Mouse (Mus musculus): ENCODE results near the gene Tm4sf1.
A peak's percentile ranks its signal among the peaks of the same experiment; 100 is the strongest.

Tm4sf1 gene

DNA sequence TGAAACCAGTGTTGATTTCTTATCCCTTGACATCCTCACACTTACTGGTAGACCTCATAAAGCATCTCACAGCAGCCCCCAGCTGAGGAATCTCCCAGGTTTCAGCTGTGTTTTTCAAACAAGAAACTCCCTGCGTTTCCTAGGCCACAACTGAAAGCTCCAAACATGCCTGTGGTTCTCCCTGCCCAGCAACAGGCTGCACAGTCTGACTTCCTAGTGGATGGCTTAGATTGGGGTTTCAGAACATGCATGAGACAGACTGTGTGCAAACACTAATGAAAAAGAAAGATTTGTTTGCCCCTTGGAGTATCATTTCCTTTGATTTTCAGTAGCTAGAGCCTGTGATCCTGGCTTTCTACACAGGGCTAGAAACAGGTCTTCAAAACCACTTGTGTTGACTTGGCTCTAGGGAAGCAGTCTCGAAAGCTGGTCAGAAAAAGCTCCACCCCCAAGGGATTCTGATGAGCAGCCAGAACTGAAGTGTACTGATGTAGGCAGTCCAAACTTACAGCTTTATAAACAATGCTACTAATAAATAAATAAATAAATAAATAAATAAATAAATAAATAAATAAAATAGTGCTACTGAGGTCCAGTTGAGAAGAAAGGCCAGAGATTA lies at the start of gene Tm4sf1:
TSS of gene Tm4sf1 (minus strand) at position 68 of the 619 bp plus-strand sequence.
- DNase-seq (ENCODE audit: low read depth, low spot score): no peak

DNA sequence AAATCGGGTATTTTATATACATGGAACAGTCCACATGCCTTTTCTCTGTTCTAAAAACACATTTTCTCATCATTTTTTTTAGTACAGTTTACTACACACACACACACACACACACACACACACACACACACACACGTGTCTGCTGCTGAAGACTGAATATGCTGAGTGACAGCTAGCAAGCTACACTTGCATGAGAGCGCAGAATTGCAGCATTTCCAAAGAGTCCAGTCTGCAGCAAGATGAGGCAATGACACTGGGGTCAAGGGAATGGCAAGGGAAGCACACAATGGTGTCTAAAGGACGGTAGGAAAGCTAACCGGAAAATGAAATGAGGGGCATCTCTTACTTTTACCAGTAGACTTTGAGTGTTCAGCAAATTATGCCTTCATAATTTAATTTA lies 43.0 kb upstream of the Tm4sf1 start:
- DNase-seq (ENCODE audit: low read depth, low spot score): peak; percentile 13

DNA sequence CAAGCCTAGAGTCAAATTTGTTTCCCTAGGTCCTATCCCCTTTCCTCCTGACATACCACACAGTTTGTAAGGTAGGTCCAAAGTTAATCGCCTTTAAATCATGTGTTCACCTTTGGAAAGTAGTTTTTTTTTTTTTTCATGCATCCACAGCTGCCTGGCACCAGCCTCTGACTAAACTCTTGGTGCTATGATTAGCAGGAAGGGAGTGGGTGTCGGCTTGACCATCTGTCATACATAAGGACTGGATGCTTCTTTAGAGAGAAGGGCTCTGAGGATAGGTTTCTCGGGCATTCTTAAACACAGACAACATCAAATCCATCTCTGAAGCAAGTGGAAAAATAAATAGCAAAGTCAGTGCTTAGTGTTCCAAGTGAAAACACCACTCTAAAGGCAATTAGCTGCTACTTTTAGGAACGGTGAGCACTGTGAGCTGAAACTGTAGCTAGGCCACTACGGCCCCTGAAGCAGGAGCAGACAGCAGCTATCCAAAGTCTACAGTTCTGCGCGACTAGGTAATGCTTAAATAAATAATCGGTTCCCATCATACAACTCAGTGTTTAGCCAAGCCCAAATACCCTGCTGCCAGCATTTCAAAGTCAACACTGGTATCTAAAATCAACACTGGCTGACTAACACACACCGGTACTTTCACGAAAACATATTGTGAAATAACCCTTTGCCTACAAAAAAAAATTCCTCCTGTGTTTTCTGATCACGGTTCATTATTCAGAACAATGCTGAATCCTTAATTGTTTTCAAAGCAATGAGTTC lies 42.2 kb upstream of the Tm4sf1 start:
- DNase-seq (ENCODE audit: low read depth, low spot score): peak; percentile 79

DNA sequence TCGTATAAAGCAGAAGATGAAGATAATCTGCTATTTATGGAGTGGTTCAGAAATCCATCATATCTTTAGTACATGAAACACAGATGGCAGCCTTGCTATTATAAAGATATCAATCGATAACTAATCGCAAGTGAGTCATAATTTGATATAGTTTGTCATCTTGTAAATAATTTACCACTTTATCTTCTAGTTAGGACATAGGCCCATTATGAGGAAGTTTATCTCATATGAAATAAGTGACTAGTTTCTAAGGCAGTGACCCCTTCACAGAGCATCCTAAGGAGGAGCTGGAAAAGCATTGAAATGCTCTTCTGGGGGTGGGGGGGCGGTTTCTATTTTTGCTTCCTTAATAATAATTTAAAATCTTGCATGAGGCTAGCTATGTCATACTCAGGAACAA lies 41.2 kb upstream of the Tm4sf1 start:
- no peak for DNase-seq (ENCODE audit: low read depth, low spot score)

DNA sequence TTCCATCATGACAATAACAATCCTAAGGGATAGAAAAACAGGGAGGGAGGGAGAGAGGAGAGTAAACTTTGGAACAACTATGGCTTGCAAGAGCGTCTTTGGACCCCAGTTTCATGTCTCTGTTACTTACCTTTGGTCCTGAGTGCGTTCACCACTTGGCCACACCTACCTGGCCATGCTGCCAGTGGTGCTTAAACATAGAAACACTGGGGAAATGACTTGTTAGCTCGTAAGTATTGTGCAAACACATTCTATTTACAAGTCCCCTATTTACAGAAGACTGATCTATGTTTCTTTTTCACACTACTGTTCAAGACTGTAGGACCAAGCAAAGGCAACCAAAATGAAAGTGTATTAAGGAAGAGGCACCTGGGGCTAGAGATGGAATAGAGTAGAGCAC lies 39.5 kb upstream of the Tm4sf1 start:
- DNase-seq (ENCODE audit: low read depth, low spot score): no peak

DNA sequence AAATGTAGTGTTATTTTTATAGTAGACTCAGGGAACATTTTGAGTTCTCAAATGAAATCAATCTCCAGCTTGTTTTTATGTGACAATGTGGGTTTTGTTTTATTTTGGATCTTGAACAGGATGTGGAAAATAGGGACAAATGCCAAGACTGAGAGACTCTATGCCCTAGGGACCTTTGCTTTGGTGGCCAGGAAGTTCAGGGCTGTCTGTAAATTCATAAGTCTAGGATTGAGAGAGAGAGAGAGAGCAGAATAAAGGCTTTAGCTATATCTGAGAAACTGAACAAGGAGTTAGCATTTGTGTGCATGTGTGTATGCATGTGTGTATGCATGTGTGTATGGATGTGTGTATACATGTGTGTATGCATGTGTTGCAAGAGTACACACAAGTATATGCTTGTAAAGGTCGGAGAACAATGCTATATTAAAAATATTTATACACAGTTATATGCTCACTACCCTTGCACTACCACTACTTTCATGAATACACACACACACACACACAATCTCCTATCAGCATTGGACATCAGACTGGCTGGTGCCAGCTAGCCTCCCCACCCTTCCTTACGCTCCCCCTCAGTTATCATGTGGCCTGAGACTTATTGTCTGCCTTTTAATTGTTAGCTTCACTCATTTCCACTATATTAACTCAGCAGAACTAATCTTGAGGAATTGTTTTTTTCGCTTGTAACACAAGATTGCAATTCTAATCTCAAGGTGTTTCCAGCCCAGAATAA lies 33.5 kb upstream of the Tm4sf1 start:
- peak; percentile 52 for DNase-seq (ENCODE audit: low read depth, low spot score)

DNA sequence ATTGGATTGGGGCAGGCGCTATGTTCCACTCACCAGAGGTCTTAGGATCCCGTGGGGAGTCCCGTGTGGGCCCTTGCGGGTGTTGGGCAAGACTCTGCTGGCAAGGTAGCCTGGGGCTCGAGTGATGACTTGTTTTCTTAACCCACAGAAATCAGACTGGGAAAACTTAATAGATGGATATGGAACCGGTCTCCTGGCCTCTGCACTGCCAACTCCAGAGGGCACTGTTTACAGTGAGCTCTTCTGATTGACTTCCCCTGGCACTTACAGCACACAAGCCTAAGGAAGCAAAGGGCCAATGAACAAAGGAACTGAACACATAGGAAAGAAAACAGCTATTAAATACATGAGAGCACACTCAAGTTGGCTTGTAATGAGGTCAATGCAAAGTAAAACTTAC lies 26.2 kb upstream of the Tm4sf1 start:
- DNase-seq (ENCODE audit: low read depth, low spot score): peak; percentile 16

DNA sequence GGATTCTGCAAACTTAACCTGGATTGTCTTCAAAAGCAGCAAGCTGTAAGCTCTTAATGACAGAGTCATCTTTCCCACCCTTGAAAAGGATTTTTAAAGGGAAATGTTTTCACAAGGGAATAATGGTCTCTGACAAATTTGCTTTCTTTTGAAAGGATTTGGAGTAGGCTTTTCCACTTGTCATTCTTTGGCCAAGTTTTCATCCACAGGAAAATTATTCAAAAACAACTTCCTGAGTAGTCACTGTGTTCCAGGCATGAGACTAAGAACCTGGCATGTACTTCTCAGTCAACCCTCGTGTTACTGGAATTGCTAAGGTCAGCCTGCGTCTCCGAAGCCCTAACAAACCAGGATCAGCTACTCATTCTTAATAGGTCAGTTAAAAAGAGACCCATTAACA lies 5.3 kb upstream of the Tm4sf1 start:
- DNase-seq (ENCODE audit: low read depth, low spot score): no peak

DNA sequence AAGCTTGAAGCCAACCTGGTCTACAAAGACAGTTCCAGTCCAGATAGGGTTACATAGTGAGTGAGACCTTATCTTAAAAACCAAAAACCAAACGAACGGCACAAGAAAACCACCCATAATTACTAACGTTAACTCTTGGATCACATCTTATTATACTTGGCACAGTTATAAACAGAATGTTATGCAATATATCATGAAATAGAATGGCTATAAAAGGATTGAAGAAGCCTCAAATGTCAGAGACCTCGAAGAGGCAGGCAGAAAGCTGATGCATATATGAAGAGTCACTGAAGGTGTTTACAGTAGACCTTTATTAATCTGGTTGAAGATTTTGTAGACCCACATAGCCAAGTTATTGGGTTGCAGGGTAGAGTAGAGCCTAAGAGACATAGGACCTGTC lies 3.8 kb upstream of the Tm4sf1 start:
- no peak for DNase-seq (ENCODE audit: low read depth, low spot score)

DNA sequence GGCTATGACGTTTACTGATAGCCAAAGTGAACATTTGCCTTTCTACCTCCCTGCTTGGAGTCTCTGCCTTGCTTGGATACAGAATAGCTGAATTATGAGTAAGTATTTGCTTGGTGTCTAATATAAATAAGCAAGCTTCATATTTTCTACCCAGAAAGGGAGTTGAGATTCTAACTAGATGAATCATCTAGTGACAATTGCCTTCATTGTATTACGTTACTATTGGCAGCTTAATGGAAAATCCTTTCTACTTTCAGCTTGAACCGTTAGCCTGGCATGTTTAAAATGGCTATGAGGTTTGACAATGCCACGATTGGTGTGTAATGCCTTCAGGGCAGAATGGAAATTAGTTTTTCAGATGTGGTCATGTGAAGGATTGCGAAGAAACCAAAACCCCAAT lies 2.7 kb upstream of the Tm4sf1 start:
- DNase-seq (ENCODE audit: low read depth, low spot score): peak; percentile 56

DNA sequence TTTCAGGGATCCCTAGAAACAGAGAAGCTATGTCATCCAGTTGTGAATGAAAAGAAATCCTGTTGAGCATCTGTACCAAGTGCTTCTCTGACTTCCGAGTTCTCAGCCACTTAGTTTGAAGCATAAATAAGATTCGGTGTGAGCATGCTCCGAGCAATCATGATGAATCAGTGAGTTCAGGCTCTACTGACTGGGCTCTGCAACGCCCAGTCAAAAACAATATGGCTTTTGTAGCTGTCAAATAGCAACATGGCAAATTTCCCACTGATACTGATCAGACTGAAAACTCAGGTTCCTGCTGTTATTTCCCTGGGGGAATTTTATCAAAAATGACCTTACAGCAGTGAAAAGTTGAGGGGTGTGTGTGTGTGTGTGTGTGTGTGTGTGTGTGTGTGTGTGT lies 2.3 kb upstream of the Tm4sf1 start:
- peak; percentile 71 for DNase-seq (ENCODE audit: low read depth, low spot score)

DNA sequence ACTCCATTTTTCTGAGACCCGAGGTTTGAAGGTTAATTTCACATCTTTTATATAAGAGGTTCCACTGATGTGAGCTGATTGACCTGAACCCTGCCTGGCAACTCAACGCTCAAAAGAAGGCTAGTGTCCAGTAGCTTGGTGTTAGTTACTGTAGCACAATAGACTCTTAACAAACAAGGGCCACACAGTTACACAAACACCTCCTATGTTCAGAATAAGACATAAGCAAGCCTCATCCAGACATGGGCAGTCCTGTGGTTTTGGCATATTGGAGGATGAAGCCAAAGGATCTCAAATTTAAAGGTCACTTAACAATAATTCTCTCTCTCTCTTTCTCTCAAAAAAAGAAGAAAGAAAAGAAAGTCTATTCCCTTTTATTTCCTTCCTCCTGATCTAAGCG lies 1.7 kb upstream of the Tm4sf1 start:
- DNase-seq (ENCODE audit: low read depth, low spot score): no peak

DNA sequence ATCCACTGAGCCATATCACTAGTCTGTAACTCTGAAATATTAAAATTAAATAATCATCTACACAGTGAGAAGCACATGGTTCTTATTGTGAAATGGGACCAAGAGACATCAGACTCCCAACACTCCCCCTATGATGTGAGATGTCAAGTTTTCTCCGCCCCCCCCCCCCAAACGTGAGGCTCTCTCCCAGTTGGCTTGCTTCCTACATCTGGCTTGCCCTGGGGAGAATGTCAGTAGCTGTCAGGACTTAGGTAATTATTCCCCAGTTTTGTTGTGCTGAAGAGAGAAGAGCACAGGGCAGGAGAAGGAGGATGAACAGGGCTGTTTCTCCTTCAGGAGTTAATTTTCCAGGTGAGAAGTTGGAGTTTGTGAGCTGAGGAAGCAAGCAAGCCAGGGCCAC lies 1.1 kb upstream of the Tm4sf1 start:
- DNase-seq (ENCODE audit: low read depth, low spot score): no peak

DNA sequence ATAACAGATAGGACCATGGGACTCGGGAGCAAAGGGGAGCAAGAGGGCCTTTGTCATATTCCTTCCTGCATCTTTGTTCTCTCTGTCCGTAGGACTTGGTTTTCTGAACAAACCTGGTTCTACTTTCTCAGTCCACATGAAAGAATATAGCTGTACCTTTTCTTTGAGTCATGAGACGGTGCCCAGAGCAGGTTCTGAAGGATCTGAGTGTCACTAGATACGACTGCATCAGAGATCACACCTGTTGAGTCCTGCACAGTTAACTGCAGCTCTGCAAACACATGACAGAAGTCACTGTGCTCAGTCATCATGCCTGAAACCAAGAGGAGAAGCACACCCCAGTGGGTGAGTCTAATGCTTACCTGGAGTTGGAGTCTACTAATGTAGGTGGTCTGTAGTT lies 422 bp downstream of the Tm4sf1 start:
- DNase-seq (ENCODE audit: low read depth, low spot score): no peak

DNA sequence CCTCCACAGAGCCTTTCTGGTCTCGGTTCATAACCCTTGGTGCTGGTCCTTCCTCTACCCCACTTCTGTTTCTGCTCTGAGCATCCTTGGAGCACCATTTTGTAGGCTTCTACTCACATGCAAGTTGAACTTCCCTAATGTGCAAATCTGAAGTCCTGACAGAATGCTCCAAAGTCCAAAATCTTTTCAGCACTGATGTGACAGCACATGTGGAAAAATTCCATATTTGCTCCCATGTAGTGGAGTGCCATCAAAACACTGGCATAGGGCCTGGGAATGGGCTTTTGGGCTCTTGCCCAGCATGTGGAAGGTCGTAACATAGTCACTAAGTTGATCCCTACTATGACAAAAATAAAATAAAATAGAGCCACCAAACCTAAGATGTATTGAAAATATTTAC lies 3.8 kb downstream of the Tm4sf1 start:
- DNase-seq (ENCODE audit: low read depth, low spot score): no peak

DNA sequence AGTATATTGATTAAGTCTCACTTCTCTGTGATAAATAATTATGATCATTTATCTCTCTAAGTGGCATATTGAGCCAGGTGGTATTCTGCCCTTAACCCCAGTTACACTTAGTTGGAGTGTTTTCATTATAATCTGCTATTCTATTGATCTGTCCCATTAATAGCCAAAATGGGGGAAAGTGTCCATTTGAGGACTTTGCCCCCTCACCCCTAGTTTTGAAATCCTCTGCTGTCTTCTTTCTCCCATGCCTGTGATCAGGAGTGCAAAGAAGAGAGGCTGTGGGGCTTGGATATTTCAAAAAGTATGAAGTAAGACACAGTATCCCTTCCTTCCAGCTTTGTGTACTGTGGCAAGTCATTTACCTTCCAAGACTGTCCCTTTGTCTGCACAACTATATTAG lies 5.2 kb downstream of the Tm4sf1 start:
- no peak for DNase-seq (ENCODE audit: low read depth, low spot score)

DNA sequence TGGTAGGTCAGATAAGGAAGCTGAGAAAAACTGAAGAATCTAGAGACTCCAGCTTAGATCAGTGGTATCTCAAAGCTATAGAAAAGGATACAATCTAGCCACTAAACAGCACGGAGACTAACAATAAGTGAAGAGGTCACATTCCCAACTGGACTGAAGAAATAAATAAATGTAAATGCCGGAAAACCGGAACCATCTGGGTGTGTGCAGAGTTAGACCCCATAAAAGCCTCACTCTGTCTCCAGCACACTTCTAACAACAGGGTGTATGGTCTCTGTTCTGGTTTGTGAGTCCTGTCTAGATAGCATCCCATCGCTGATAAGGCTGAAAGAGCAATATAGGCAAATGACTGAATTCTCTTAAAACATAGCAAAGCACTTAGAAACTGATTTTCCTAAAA lies 6.2 kb downstream of the Tm4sf1 start:
- DNase-seq (ENCODE audit: low read depth, low spot score): no peak

DNA sequence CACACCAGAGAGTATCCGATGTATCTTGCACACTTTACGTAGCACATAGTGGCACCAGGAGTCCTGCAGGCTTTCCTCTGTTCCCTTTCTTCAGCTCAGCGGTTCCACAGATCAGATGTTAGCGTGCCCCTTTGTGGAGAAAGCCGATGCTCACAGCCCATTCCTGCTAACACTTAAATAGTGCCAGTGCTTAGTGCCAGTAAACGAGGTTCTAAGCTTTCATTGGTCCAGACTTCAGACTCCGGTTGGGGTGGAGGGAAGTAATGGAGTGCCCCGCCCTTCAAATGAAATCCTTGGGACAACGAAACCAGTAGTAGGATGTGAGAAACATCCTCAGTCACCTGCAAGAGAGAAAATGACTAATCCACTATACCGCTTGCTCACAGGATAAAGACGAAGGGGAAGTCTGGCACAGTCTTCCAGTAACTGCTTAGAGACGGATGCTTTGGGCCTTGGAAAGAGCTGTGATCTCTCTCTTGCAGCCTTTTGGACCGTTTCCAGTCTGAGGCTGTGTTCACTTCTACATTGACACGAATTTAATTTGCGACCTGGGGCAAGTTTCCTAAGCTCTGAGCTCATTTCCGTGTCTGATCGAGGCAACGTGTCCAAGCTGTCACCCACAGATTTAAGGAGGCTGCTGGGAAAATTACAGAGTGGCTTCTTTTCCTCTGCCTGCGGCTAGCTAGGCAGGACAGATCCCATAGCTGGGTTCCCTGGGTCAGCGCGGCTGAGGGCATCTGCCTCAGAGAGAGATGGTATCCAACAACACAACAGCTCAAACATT lies 6.9 kb downstream of the Tm4sf1 start:
- DNase-seq (ENCODE audit: low read depth, low spot score): peak; percentile 41

DNA sequence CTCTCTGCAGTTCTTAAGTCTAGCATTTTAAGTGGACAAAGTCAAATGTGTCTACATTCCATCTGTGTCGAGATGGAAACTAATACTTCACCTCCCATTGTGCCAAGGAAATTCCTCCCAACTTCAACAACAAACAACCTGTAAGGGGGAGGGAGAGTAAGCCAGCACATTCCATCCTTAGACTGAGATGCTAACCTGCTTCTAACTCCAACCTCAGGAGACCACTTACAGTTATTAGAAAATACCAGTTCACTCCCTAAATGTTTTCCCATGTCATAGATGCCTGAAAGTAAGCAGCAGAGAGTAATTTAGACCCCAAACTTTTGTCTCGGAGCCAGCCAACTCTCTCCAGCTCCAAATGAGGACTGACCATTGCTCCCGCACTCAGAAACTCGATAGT lies 7.9 kb downstream of the Tm4sf1 start:
- DNase-seq (ENCODE audit: low read depth, low spot score): no peak

DNA sequence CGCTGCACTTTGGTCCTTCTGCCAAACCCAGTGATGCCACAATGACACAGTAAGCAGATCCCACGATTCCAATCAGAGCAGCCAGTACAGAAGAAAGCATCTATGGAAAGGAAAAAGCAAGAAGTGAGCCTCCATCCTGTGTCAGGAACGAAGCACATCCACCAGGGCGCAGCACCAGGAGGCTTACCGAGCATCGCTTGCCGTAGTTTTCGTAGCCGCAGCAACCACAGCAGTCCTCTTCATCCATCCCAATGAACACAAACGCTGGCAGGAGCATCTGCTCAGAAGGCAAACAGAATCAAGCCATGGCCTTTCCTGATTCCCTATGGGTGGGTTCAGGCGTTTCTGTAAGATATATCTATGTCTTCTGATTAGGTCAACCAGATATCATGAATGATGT lies 9.0 kb downstream of the Tm4sf1 start:
- peak; percentile 17 for DNase-seq (ENCODE audit: low read depth, low spot score)

DNA sequence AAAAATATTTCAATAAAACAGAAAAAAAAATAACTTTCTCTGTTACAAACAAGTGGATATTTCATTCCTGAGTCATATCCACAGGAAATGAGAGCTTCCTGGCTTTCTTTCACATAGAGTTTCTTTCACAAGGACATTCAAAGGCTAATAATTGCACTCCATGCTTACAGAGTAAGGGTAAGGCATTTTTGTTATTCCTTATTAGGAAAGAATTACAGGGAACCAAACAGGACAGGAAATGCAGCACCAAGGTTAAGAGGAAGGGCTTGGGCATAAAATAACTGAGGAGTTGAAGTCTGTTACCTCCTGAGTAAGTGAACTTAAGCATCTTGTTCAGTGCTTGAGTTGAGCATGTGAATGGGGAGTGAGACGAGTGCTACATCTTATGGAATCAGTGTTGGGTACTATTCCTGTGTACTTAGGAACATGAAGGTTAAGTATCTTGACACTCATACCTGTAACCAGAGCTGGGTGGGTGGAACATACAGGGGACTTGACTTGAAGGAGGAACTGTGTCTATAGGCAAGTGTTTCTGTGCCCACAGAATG lies 12.8 kb downstream of the Tm4sf1 start:
- DNase-seq (ENCODE audit: low read depth, low spot score): no peak
